Mouse (Mus musculus) kidney, adult 9 months (tissue): ENCODE measurements around the gene Mpi.
A peak's percentile ranks its signal among the peaks of the same experiment; 100 is the strongest.

Source experiments
- DNase-seq: peaks from one replicate; pipeline ENCODE4 v3.0.0; 2022

Gene Mpi

DNA sequence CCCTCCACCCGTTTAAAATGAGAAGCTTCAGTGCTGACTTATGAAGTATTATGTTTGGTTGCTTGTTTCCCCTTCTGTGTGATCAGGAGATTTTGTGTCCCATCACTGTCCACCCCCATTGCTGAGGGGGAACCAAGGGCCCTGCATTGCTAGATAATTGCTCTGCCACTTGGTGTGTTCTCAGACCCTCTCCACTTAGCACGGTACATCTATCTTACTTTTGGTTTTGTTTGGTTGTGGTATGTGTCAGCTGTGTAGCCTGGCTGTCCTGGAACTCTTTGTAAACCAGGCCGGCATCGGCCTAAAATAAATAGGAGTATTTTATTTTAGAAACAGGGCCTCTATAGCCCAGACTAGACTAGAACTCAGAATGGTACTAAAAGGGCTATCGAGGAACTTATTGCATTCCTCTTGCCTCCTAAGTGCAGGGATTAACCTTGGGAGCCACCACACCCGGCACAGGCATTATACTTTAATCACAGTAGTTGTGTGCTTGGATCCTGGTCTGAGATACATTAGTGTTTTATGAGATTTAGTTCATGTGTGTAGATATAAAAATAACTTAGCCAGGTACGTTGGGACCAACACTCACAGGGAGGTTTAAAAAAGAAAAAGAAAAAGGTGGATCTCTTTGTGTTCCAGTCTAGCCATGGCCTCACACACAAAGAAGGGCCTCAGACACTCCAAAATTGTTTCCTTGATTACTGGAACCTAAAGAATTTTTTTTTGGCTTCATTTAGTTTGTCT lies 30.3 kb downstream of the Mpi start:
- DNase-seq: no peak

DNA sequence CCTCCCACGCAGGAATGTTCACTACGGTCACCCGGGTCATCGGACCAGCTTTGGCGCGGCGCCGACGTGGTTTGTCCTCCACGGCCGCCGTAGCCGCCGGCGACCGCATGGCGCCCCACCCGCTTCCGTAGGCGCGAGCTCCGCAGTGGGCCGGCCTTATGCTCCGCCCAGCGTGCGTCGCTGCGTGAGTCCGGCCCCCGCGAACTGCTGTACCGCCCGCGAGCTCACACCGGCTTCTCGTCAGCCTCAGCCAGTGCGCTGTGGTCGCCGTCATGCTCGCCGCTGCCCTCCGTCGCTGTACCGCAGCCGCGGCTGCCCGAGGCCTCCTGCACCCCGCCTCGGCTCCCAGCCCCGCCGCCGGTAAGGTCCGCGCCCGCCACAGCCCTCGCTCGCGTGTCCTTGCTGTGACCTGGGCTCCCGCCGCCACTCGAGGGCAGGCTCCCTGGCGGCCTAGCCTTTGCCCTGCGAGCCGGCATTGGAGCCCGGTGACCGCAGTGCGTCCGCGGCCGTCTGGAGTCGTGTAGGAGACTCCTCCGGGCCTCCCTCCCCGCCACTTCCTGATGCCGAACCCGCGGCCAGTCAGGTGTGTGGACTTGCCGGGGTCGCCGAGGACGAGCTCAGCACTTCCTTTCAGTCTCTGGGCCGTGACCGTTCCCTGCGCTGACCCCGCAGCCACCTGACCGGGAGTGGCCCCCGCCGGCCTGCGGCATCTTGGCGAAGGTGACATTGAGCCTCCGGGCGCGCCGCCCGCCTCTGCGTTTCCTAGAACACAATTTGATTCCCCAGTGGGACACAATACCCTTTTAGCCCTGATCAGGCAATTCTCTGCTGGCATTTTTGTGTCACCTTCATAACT lies 31.3 kb downstream of the Mpi start, which contains the start of gene Cox5a:
TSS of gene Cox5a (plus strand) at position 219 of the 856 bp plus-strand sequence.
- peak; percentile 96 for DNase-seq

DNA sequence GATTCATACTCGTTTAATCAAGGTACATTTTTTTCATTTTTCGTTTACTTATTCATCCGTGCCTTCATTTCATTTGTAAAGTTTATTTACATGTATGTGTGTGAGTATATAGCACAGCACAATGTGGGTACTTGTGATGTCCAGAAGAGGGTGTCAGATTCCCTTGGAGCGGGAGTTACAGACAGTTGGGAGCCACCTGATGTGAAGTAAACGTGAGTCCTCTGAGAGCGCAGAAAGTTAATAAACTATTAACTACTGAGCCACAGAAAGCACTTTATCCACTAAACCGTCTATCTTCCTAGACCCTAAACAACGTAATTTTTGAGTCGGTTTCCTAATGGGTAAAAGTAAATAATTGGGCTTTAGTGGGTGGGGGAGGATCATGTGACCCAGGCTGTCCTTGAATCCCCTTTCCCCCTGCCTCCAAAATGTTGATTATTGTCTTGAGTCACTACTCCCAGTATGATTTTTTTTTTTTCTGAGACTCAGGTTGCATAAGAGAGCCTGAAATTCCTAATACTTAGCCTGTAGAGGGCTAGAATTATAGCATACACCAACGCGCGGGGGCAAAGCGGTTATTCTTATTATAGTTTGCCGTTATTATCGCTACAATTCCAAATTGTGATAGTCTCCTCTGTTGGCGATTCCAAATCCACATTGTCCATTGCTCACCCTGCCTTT lies 32.0 kb downstream of the Mpi start:
- peak; percentile 77 for DNase-seq

DNA sequence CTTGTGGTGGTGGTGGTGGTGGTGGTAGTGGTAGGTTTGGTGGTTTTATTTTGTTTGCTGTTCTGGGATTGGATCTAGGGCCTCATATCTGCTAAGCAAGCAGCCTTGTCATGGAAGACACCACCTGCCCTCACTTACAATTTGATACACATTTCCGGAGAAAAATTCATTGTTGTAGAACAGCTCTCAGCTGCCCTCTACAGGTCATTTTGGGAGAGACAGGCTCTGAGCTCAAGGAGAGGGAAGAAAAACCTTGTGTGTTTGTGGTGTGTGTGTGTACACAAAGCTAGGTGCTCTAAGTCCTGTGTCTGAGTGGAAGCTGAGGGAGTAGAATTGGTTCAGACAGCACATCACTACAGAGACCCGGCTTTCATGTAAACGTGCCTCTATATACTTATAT lies 35.5 kb downstream of the Mpi start:
- DNase-seq: peak; percentile 66

DNA sequence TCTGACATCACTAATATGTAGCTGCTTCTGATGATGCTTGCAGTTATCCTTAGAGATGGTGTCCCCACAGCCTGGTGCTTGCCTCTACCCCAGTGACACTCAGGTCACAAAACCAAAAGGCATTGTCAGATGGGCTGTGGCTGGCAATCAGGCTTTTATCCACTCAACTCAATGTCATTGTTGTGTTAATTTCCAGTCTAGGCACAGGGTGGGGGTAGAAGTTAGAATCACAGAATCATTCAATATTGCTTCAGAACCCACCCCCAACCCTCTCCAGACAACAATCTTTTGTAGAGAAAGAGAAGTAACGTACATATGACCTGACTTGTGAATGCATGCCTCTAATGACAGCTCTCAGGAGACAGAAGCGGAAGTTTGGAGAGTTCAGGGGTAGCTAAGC lies 42.0 kb downstream of the Mpi start:
- DNase-seq: no peak

DNA sequence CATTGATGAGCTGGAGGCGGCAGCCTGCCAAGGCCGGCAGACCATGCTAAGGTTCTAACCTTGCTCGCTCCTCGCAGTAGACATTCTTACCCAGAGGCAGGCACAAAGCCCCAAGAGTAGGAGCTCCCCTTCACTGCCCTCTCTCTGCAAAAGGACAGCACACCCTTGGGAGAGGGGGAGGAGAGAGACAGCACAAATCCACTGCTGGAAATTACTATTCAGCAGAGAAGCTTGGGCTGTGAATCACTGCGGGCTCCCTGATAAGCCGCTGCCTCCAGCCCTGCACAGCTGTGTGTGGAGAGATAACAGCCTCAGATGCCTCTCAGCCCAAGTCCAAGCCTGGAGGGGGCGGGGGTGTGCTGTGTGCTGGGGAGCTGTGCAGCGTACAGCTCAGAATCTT lies 46.9 kb downstream of the Mpi start:
- no peak for DNase-seq

DNA sequence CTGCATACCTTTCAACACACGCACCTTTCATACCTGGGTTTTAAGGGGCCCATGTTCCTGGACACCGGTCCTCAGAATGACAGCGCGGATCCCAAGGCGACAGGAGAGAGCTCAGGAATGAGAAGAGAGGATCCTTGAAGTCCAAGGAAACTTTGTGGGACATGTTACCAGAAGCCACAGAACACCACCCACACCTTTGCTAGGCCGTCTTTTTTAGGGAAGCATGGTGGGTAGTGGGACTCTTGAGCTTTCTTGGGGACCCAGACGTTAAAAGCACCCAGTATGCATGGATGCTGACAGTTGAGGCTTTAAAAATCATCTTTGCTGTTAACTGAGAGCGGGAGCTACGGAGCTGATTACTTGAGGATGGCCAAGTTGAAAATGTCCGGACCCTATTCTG lies 47.7 kb downstream of the Mpi start:
- DNase-seq: no peak

DNA sequence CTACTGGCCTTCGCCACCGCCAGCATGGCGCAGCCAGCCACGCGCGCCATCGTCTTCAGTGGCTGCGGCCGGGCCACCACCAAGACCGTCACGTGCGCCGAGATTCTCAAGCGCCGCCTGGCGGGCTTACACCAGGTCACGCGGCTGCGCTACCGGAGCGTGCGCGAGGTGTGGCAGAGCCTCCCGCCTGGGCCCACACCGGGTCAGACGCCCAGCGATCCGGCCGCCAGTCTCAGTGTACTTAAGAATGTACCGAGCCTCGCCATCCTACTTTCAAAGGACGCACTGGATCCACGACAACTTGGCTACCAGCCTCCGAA lies 48.2 kb downstream of the Mpi start:
- peak; percentile 69 for DNase-seq

DNA sequence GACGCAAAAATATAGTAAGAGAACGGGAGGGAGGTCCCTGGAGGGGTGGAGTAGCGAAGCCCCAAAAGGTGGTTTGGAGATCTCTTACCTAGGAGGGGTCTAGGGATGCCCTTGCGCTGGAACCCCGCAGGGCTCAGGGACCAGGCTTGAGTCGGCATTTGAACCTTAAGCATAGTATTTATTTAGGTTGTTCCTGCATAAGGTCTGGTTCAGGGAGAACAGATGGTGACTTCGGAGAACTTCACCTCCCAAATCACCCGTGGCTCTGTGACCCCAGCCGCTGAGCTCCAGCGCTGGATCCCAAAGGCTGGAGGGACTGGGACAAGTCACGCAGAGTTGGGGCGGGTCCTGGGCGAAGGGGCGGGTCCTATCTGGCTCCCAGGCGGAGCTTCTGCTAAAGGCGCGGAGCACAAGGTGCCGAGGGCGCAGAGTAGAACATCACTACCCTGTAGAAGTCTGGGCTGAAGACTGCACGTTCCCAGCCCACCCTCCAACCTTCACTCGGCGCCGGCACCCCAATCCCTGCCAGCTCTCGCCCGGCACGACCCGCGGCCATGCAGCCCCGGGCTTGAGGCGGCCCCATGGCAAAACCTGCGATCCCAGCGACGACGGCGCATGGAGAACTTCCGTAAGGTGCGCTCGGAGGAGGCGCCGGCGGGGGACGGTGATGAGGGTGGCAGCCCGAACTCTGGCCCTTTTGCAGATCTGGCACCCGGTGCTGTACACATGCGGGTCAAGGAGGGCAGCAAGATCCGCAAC lies 48.8 kb downstream of the Mpi start, which contains the start of gene Rpp25:
TSS of gene Rpp25 (plus strand) at position 405 of the 759 bp plus-strand sequence.
- peak; percentile 63 for DNase-seq

DNA sequence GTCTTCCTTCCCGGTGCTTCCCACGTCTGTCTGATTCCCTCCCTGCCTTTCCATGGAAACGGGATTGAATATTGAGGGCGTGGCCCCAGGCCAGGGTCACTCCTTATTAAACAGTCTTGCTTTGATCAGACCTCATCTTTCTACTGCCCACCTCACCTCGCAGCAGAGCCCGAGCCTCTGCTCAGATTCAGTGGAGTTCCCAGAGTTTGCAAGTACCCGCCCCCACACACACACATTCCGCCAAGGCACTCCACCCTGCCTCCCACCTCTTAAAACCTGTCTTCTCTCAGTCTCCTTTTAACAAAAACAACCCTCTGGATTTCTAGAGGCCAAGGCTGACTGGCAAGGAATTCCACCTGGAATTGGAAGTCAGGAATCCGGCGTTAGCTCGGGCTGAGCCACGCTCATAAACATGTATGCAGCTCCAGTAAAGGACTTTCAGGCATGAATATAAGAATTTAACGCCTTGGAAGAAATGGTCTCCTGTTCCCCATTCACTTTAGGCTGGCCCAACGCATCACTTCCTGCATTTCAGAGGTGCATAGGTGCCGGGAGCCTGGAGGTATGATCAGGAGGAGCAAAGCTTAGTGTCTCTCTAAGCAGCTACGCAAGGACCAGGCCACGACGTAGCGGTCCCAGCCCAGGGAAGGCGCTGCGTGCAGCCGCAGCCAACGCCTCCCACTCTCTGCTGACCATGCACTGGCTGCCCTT lies 49.5 kb downstream of the Mpi start:
- no peak for DNase-seq

DNA sequence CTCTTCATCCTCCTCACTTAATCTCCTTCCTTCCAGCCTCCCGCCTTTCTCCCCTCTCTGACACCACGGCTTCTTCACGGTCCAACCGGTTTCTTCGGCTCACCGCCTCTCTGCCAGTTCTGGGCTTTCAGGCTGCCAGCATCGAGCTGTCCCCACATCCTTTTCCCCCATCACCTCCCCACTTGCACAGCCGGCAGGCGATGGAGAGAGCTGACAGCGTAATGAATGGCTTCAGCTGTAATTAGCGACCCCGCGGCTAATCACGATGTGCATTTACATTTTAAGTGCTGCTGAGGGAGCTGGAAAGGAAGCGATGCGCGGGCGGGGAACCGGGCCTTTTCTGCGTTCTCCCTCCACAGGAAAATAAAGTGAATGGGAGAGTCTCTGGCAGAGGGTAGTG lies 50.7 kb downstream of the Mpi start:
- no peak for DNase-seq

DNA sequence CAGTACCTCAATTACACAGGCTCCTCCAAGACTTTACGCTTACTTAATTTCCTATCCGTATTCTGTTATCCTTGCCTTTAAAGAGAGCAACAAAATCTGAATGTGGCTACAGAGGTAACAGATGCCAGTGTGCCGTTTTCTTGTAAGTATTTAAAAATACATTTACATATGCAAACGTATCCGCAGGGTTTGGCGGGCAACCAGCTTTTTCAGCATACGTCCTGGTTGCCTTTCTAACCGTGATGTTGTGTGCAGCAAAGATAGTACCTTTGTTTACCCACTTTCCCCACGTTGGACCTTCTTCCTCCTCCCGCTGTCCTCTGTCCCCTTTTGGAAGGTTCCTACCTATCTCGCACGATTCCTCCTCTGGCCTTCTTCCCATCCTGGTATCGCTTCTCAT lies 51.1 kb downstream of the Mpi start:
- DNase-seq: no peak

DNA sequence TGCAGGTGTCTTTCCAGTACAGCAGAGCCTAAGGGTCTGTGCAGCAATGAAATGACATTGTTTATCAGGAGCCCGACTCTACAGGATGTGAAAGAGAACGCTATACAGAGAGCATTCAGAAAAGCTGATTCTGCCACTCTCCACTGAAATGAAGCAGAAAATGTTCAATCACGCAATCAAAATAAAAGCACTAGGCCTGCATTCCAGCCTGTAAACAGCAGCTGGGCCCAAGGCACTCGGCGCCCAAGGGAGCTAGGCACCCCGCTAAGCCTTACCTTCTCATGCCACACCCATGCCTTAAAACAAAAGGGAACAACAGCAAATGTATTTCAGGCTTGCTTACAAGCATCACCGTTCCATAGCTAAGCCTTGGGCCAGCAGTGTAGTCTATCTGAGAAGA lies 54.0 kb downstream of the Mpi start:
- DNase-seq: no peak

DNA sequence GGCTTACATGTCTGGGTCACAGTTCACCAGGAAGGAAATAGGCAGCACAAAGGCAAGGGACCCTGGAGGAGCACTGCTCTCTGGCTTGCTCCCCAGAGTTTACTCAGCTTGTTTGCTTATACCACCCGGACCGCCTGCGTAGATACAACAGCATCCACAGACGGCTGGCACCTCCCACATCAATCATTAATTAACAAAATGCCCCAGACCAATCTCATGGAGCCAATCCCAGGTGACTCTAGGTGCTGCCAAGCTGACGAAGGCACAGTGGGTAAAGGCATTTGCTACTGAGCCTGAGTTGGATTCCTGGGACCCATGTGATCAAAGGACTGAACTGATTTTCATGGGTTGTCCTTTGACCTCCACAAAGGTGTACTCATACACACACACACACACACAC lies 55.3 kb downstream of the Mpi start:
- DNase-seq: peak; percentile 61

DNA sequence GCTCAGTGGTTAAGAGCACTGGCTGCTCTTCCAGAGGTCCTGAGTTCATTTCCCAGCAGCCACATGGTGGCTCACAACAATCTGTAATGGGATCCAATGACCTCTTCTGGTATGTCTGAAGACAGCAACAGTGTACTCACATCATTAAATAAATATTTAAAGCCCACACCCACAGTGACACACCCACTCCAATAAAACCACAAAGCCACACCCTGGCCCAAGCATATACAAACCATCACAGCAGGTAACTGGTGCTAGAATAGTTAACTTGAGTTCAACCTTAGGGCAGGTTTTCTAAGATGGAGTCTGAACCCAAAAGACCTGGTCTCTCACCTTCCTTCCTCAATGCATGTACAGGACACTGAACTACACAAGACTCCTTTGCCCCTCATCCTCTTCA lies 57.6 kb downstream of the Mpi start:
- no peak for DNase-seq
